Mouse (Mus musculus) left cerebral cortex, adult 8-10 months (tissue): ENCODE measurements at regions not wholly inside any gene's neighbourhood (a gene's known extent, or its start where the extent isn't known, plus 50 kb on each side); places are given as distances from the start of the nearest gene placed in this dataset.

Experiments
- DNase-seq, 2 experiments: peaks; one replicate each; pipeline ENCODE4 v3.0.0; 2022; ENCODE audit warnings: low spot score in 2 of 2

GRCm38 (mm10) chr5:42620698-42621097 is 552.9 kb downstream of the Gm16223 start:
- DNase-seq, result no peak

- DNase-seq, result no peak
Measured at GRCm38 (mm10) chr5:42636162-42636823, 568.5 kb downstream of the Gm16223 start.

GRCm38 (mm10) chr5:42656460-42656859 is 576.5 kb upstream of the Cpeb2 start:
- no peak for DNase-seq

GRCm38 (mm10) chr5:42659994-42660393 is 573.0 kb upstream of the Cpeb2 start:
- no peak for DNase-seq

- no peak for DNase-seq
Measured at GRCm38 (mm10) chr5:42679617-42680016, 553.4 kb upstream of the Cpeb2 start.

GRCm38 (mm10) chr5:42685356-42686057 is 547.5 kb upstream of the Cpeb2 start:
- DNase-seq, result no peak

- no peak for DNase-seq
Measured at GRCm38 (mm10) chr5:42687176-42687575, 545.8 kb upstream of the Cpeb2 start.
